ENCODE assay signal across 27 mouse cellular contexts in the genomic region with DNA sequence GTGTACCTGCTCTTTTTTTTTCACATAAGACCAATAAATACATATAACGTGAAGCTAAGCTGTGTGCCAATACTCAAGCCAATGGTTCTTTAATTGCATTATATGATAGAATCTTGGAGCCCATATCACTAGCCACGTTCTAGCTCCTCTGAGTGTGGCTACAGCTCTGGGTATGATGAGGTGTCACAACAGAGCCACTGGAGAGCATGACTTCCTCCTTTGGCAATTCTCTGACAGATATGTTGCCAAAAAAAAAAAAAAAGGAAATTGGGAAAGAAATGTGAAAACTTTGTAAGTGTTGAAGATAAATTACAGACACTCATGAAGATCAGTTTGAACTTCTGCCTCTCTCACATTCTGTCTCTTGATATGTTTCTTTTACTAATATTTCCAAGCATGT. TPM values are rescaled to one million over a fixed set of nuclear protein-coding genes. Genes with fewer than 3 reads are reported as not detected.
DNase-seq lines count a peak whose midpoint lies in the region; ATAC-seq and TF ChIP-seq lines count a peak whose summit lies in the region.
"Had no signal": no experiment of that assay in that cellular context is flagged by ENCODE, and none has a peak within 500 bp of the region (broad histone marks: within the 10 kb centered on the region; RNA-seq: fewer than 3 reads in every experiment).

No protein-coding gene starts in this region.

- H3K4me2 ChIP-seq in lung, embryonic 15.5 days, result no peak overlapping the region
- H3K4me2 ChIP-seq: hindbrain, embryonic 14.5 days; limb, embryonic 12.5 days; midbrain, embryonic 13.5 days; neural tube, embryonic 15.5 days had no signal

- no peak overlapping the region for H3K27ac ChIP-seq in lung, embryonic 15.5 days
- no peak overlapping the region for H3K27ac ChIP-seq in left cerebral cortex, adult 2 months
- H3K27ac ChIP-seq: heart, embryonic 10.5 days; hindbrain, embryonic 14.5 days; limb, embryonic 12.5 days; midbrain, embryonic 13.5 days; neural tube, embryonic 15.5 days; stomach, postnatal 0 days had no signal

- H3K36me3 ChIP-seq in lung, embryonic 15.5 days, result no peaks in the 10 kb centered on the region
- H3K36me3 ChIP-seq: heart, embryonic 10.5 days; limb, embryonic 12.5 days; midbrain, embryonic 13.5 days; neural tube, embryonic 15.5 days had no signal

- H3K4me1 ChIP-seq in lung, embryonic 15.5 days, result 0 out of 2 replicates have a peak, but pooled peaks cover 4% of the 10 kb centered on the region
- no peaks in the 10 kb centered on the region; the same call in 1 of the 2 replicates for H3K4me1 ChIP-seq in lung, adult 2 months (ENCODE audit: control insufficient read depth, insufficient read depth, low read length)
- H3K4me1 ChIP-seq: heart, embryonic 10.5 days; megakaryocyte, embryonic 14.5 days had no signal

- no peaks in the 10 kb centered on the region for H3K27me3 ChIP-seq in lung, embryonic 15.5 days
- H3K27me3 ChIP-seq: limb, embryonic 12.5 days; megakaryocyte, embryonic 14.5 days; midbrain, embryonic 13.5 days; neural tube, embryonic 15.5 days had no signal

- H3K4me3 ChIP-seq in lung, embryonic 15.5 days, result no peak overlapping the region
- no peak overlapping the region for H3K4me3 ChIP-seq in lung, adult 2 months (replicated peaks; ENCODE audit: extremely low read depth, low read depth, low read length)
- H3K4me3 ChIP-seq in left cerebral cortex, adult 2 months, result no peak overlapping the region
- H3K4me3 ChIP-seq: heart, embryonic 10.5 days; limb, embryonic 12.5 days; megakaryocyte, embryonic 14.5 days; midbrain, embryonic 13.5 days; neural tube, embryonic 15.5 days had no signal

- no peak for TF ChIP-seq POLR2A in lung, adult 2 months (IDR thresholded peaks at IDR 0.05; ENCODE audit: borderline replicate concordance, extremely low read depth, low read depth, low read length)

- no peaks in the 10 kb centered on the region for H3K9me3 ChIP-seq in lung, embryonic 15.5 days
- H3K9me3 ChIP-seq: heart, embryonic 10.5 days; limb, embryonic 12.5 days; megakaryocyte, embryonic 14.5 days; midbrain, embryonic 13.5 days; neural tube, embryonic 15.5 days had no signal

- WGBS in lung, embryonic 15.5 days, result 45% methylated on average over 2 of the region's 2 CpGs
- WGBS in lung, adult 2 months, result 54% methylated on average over 2 of the region's 2 CpGs

- intact Hi-C loops in left cerebral cortex, adult 2 months (cut with DNase I), result no loop called here

- no peak overlapping the region for H3K9ac ChIP-seq in lung, embryonic 15.5 days
- H3K9ac ChIP-seq: hindbrain, embryonic 14.5 days; limb, embryonic 12.5 days; midbrain, embryonic 13.5 days; neural tube, embryonic 15.5 days had no signal

- DNase-seq in lung, adult 2 months, result no peak
- DNase-seq in spleen, postnatal 36 days (ENCODE audit: low spot score in 2 of 2), result no peak
- no peak for DNase-seq in natural killer cell, adult 2 months (ENCODE audit: low spot score in 2 of 2)
- no peak for DNase-seq in left cerebral cortex, adult 2 months (ENCODE audit: extremely low spot score in 1 of 2, low spot score in 2 of 2)
- DNase-seq: adrenal gland, postnatal 10 days; cerebellum, adult 8-10 months; cerebellum, postnatal 25 days; gastrocnemius, postnatal 14 days; heart, adult 11 months; heart, postnatal 4 days; kidney, adult 9 months; kidney, postnatal 10 days; right cerebral cortex, postnatal 25 days; thymus, adult 18-20 months; thymus, postnatal 25 days had no signal

- TF ChIP-seq CTCF in lung, adult 2 months (IDR thresholded peaks at IDR 0.05; ENCODE audit: insufficient read depth, low read length), result no peak
- TF ChIP-seq CTCF in left cerebral cortex, adult 2 months (IDR thresholded peaks at IDR 0.05), result no peak

- peak; percentile 79; the same call in 1 of the 2 replicates for ATAC-seq in lung, embryonic 15.5 days (ENCODE audit: borderline replicate concordance, extremely low read depth, low FRiP score, low TSS enrichment)
- ATAC-seq in granulocyte monocyte progenitor cell, adult 5-6 weeks (replicated peaks; ENCODE audit: poor library complexity, severe bottlenecking), result peak; percentile 99
- peak; percentile 96 for ATAC-seq in megakaryocyte, adult 5-6 weeks (ENCODE audit: poor library complexity, severe bottlenecking)
- ATAC-seq: forebrain, embryonic 14.5 days; intestine, postnatal 0 days; midbrain, embryonic 13.5 days had no signal

RNA-seq across cellular contexts. Expression of a gene that starts 38.2 kb away (rescaled TPM):
- 13.1 and 14.0 TPM in 2 replicates for polyA plus RNA-seq in lung, embryonic 15.5 days (2015; fragmentation: Nextera tagmentation; extraction: Ambion mirVana)
- polyA plus RNA-seq in lung, adult 2 months (2012; rRNA removed), result 22.5 and 30.7 TPM in 2 replicates
- not detected in 2 replicates for total RNA-seq in granulocyte monocyte progenitor cell, adult 5-6 weeks (2014; fragmentation: Nextera tagmentation)
- not detected in 2 replicates for total RNA-seq in granulocyte monocyte progenitor cell, adult 5-6 weeks (2017)
- total RNA-seq in megakaryocyte, adult 5-6 weeks (2015), result 0.09 TPM in 1 of 2 replicates, not detected in the other
- 0.04 and 0.15 TPM in 2 replicates for total RNA-seq in megakaryocyte, adult 5-6 weeks (2017)
- total RNA-seq in left cerebral cortex, adult 2 months (2021), result 100 to 1,000 TPM; 219 to 231 TPM

Comparison
In these comparisons a context has a peak if more than half of its experiments do, and no peak if none do; other contexts are left out.
1. RNA of a gene that starts 38.2 kb away (total RNA-seq): 219 to 231 TPM in left cerebral cortex, adult 2 months; 0.04 to 0.15 TPM in megakaryocyte, adult 5-6 weeks and not detected in granulocyte monocyte progenitor cell, adult 5-6 weeks; every median in the first group is over 100 times any median in the second.
2. Peak in every context shown above with its lines, with median percentiles within 50 percentile points of each other: ATAC-seq.